Mouse (Mus musculus) cerebellum, postnatal 14 days (tissue): ENCODE results near the gene Ptprn2.

Experiments
- DNase-seq, 2 experiments: peaks; one replicate each; pipeline ENCODE4 v3.0.0; 2021; ENCODE audit warnings: mixed read lengths in 2 of 2

Gene Ptprn2

DNA sequence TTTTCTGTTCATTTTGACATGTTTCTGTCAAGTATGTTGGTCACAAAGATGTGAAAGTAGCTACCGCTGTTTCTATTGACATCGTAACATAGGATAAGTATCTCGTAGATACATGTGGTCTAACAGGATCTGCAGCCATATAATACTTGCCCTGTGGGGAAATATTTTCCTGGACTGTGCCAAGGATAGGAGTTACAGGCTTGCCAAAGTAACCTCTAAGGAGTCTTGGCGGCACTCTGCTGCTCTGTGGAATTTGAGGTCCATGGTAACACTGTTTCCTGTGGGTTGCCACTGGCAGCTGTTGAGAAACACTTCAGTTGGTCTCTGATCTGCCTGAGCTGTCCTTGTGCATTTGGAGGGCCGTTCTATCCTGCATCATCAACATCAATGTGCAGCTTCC is 317.8 kb downstream of the Ptprn2 start:
- no peak for DNase-seq

DNA sequence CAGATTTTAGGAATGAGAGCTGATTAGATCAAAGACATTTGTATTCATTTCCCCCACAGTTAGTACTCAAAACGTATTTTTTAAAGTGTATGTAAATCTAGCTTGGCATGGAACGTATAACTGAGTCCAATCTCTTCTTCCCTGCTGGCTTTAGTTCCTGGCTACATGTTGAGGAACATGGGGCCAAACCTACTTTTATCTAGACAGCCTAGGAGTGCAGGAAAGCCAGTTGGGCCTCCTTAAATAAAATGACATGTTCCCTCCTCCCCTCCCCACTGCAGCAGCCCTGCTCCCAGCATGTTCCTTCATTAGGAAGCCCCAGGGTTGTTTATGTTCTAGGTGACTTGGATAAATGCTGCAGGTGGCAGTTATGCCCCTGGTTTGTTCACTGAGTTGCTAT is 319.2 kb downstream of the Ptprn2 start:
- no peak for DNase-seq

GRCm38 (mm10) chr12:116805129-116805809 is 319.7 kb downstream of the Ptprn2 start:
- DNase-seq: no peak

DNA sequence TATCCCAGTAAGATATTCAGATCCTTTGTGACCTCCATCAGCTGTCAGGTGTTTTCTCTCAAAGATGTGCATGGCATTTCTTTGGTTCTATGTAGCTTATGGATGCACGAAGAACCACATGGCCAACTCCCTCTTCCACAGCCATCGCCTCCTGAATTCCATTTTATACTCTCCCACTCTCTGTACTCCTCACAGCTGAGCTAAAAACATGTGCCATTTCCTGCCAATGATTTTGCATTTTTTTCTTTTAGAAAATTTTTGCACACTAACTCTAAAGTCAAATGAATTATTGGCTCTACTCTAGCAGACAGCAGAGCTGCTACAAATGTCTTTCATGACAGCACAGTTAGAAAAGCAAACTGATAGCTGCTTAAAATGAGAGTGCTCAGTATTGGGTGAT is 320.6 kb downstream of the Ptprn2 start:
- DNase-seq: no peak

DNA sequence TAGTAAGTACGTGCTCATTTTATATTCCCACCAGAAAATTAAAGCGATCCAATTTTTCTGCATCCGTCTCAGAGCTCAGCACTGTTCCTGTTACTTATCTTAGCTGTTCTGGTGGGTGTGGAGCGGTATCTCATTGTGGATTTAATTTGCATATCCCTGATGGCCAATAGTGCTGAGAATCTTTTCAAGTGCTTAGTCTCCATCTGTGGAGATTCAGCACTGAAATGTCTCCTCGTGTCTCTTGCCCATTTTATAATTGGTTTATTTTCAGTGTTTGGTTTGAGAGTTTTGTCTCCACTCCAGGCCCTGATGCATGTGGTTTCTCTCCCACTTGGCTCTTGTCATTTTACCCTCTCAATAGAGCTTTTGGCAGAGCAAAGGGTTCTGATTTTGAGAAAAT is 327.5 kb downstream of the Ptprn2 start:
- no peak for DNase-seq

DNA sequence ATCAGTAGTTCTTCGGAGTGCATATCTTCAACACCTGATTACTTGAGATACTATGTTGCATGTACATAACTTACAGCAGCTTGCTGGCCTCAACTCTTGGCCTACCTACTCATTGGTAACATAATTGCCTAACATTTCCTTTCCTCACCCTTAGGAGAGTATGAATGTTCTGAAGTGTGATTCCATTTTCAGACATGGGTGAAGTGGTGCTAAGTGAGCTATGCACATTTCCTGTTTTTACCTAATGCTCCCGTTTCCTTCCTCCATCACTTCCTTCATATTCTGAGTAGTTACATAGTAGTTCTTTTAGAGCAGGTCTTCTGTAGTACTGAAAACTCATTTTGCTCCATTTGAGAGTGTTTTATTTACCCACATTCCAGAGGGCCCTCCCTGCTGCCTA is 334.3 kb downstream of the Ptprn2 start:
- no peak for DNase-seq

DNA sequence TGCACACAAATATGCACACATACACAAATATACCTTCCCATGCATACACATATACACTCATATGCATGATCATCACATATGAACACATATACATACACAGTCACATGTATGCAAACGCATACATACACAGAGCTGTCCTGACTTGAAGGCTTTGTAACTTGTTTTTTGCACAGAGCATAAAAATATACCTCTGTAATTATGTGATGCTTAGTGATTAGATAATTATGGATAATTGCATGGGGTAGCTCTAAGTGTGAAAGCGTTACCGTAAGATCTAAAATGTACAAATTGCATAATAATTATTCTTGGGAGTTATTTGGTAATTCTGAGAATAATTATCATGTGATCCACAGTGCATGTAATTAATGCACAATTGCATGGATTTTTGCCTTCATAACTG is 337.8 kb downstream of the Ptprn2 start:
- no peak for DNase-seq

DNA sequence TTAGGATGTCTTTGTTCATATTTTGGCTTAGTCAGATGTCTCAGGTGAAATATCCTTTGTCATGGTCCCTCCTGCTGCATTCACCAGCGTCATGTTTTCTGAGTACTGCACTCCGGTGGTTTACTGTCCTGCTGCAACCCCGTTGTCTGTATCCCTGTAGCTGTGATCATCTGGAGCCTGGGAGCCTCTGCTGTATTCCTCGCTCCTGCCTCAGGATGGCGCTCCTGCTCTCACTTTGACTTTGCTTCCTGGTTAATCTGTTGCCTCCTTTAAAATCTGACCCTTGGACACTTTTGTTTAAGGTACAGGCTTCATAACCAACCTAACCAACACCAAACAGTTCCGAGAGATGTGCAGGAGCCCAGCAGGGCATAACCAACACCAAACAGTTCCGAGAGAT is 342.2 kb downstream of the Ptprn2 start:
- DNase-seq: peak in 1 of 2 experiments; percentile 32

DNA sequence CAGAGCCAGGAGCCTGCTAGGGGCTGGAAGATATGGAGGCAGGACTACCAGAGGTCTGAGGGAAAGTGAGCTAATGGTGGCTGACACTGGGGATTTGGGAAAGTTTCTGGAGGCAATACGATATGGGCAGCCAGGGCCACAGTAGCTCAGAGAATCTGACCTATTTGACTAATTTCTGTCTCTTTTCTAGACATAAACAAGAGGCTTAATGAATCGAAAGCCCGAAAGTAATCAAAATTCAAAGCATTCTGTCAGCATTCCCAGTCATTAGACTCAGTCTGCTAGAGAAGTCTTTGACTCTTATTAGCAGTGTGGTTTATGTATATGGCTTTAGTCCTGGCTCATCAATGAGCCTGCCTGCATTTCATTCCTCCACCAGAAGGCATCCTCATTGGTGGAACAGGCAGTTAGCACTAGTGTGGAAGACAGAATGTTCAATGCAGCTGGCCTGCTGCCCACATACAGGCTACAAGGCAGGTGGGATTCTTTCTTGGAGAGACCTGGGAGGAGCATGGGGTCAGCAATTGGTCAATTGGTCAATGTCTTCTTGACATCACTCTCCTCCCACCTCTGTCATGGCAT is 353.2 kb downstream of the Ptprn2 start:
- no peak for DNase-seq

- DNase-seq: peak in 1 of 2 experiments; percentile 9
Measured at GRCm38 (mm10) chr12:116842723-116843272, 357.3 kb downstream of the Ptprn2 start.

- no peak for DNase-seq
Measured at GRCm38 (mm10) chr12:116846220-116846619, 360.7 kb downstream of the Ptprn2 start.

DNA sequence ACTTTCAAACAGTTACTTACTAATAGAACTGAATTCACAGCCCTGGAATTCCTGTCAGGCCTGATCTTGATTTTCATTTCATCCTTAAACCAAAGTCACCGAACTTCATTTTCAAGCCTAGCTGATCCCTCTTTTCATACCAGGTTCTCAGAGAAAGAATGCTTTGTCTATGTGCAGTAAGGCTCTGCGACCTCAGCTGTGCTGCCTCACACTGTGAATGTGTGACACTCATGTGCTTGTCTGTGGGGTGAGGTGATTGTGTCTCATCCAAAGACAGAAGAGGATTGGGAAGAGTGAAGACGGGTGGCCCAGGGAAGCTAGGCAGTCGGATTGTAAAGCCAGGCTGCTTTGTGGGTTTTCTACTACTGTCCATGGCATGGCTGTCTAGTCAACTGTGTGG is 361.5 kb downstream of the Ptprn2 start:
- DNase-seq: no peak

- DNase-seq: no peak
Measured at GRCm38 (mm10) chr12:116856307-116856706, 370.8 kb downstream of the Ptprn2 start.

- no peak for DNase-seq
Measured at GRCm38 (mm10) chr12:116861360-116862017, 376.0 kb downstream of the Ptprn2 start.

DNA sequence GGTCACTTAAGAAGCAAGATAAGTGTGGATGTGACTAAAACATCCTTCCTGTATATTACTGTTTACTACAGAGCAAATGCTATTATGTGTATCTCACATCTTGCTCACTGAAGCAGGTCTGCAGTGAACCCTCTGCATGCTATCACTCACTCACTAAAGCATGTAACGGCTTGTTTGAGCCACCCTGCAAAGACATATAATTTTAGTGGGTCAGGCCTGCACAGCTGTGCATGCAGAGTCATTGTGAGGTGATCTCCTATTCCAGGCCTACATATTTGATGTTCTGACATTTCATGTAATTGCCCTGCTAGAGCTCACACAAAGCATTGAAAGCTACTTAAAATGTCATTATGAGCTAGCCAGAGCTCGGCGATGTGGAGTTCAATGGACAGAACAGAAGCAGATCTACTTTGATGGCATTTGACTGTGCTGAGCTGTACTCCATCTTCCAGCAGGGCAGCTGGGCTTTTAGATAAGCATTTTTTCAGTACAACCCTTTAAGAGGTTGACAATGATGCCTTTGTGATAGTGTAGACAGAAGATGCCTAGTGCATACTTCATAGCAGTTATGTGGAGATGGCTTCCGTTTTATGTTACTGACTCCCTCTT is 377.9 kb downstream of the Ptprn2 start:
- DNase-seq: no peak

- DNase-seq: peak; percentile 69 to 80
Measured at GRCm38 (mm10) chr12:116873866-116874585, 388.5 kb downstream of the Ptprn2 start.

- no peak for DNase-seq
Measured at GRCm38 (mm10) chr12:116887496-116888281, 402.2 kb downstream of the Ptprn2 start.

- DNase-seq: no peak
Measured at GRCm38 (mm10) chr12:116888856-116889255, 403.3 kb downstream of the Ptprn2 start.

GRCm38 (mm10) chr12:116892584-116892983 is 407.1 kb downstream of the Ptprn2 start:
- no peak for DNase-seq

DNA sequence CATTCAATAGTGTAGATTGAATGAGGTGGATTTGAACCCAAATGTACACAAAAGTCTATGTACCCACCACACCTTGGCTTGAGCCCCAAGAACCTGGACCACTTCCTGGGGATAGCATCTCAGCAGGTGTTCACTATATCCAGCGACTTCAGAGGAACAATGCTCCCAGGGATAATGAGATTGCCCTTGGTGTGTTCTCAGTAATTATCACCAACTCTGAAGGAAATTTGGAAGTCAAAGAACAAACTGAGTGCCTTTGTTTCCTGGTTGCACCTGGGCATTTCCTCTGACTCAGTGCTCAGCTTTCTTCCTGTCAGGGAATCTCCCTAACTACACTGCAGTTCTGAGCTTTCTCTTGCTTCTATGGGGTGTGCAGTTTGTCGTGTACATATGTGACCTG is 411.1 kb downstream of the Ptprn2 start:
- no peak for DNase-seq

- no peak for DNase-seq
Measured at GRCm38 (mm10) chr12:116901773-116902172, 416.3 kb downstream of the Ptprn2 start.

DNA sequence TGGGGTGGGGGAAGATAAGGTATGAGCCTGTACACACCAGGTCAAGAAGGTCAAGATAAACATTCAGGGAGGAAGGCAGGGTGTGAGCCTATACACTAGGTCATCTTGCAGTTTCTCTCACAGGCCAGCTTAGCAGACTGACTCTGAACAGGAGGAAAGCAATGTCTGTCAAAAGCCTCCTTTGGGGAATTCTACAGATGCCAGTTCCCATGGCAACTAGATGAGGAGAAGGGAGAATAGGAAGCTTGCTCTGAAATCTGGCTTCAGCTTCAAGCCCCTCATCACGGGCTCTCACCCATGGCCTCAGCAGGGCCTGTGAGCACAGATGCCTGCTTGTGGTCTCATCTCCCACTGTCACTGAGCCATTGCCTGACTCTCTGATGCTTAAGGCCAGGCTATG is 421.9 kb downstream of the Ptprn2 start:
- DNase-seq: no peak
